Mouse (Mus musculus): ENCODE results near the gene 4931422A03Rik. TPM values are rescaled to one million over a fixed set of nuclear protein-coding genes. Genes with fewer than 3 reads are reported as not detected.

The 4931422A03Rik gene
- polyA plus RNA-seq, 1 experiment from 2014 or later: 2.0 TPM

- WGBS: 64% methylated on average over 8 of the region's 8 CpGs
- Histone ChIP-seq H3K4me1 (peaks cover 6% of the 10 kb centered on the region), H3K4me2 (replicated peaks) (no peak overlapping the region), H3K9me3 (replicated peaks) (no peaks in the 10 kb centered on the region), H3K9ac (no peak overlapping the region), H3K27me3 (peaks cover 14% of the 10 kb centered on the region), H3K36me3 (no peaks in the 10 kb centered on the region), H3K4me3 (no peak overlapping the region), H3K27ac (no peak overlapping the region)
- ATAC-seq (ENCODE audit: low FRiP score): no peak
Measured at GRCm38 (mm10) chr2:103977216-103977615, 50.9 kb downstream of the 4931422A03Rik start.

- Histone ChIP-seq H3K9me3 (replicated peaks) (no peaks in the 10 kb centered on the region), H3K9ac (no peak overlapping the region), H3K27me3 (peaks cover 26% of the 10 kb centered on the region), H3K4me1 (peaks cover 9% of the 10 kb centered on the region), H3K27ac (no peak overlapping the region), H3K4me2 (replicated peaks) (no peak overlapping the region), H3K4me3 (no peak overlapping the region), H3K36me3 (no peaks in the 10 kb centered on the region)
- WGBS: 80% methylated on average over 7 of the region's 7 CpGs
- no peak for ATAC-seq (ENCODE audit: low FRiP score)
Measured at GRCm38 (mm10) chr2:103975904-103976303, 52.3 kb downstream of the 4931422A03Rik start.

DNA sequence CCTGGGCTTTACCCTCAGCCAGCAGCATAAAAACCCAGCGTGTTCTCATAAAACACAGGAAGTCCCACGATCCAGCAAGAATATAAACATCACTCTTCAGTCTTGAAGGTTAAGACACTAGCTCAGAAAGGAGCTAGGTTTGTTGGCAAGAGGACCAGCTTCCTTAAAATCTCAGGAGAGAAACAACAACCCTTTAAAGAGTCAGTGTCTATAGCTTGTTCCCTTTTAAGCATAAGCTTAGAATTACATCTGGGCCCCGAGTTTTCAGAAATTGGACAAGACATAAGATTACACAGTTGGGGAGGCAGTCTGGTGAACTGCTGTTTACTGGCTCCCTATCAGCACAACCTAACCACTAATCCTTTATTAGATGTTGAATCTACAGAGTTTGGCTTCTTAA lies 56.3 kb downstream of the 4931422A03Rik start:
- H3K9me3 ChIP-seq (replicated peaks): no peaks in the 10 kb centered on the region
- H3K4me3 ChIP-seq: 0 out of 2 replicates have a peak overlapping the region, but pooled peaks have one; percentile 69
- no peak overlapping the region for H3K27ac ChIP-seq
- 20% methylated on average over 3 of the region's 3 CpGs for WGBS
- peaks cover 35% of the 10 kb centered on the region for H3K27me3 ChIP-seq
- peak overlapping the region; percentile 95 for H3K4me2 ChIP-seq (replicated peaks)
- no peaks in the 10 kb centered on the region for H3K36me3 ChIP-seq
- no peak for ATAC-seq (ENCODE audit: low FRiP score)
- H3K9ac ChIP-seq: no peak overlapping the region
- peaks cover 11% of the 10 kb centered on the region for H3K4me1 ChIP-seq

DNA sequence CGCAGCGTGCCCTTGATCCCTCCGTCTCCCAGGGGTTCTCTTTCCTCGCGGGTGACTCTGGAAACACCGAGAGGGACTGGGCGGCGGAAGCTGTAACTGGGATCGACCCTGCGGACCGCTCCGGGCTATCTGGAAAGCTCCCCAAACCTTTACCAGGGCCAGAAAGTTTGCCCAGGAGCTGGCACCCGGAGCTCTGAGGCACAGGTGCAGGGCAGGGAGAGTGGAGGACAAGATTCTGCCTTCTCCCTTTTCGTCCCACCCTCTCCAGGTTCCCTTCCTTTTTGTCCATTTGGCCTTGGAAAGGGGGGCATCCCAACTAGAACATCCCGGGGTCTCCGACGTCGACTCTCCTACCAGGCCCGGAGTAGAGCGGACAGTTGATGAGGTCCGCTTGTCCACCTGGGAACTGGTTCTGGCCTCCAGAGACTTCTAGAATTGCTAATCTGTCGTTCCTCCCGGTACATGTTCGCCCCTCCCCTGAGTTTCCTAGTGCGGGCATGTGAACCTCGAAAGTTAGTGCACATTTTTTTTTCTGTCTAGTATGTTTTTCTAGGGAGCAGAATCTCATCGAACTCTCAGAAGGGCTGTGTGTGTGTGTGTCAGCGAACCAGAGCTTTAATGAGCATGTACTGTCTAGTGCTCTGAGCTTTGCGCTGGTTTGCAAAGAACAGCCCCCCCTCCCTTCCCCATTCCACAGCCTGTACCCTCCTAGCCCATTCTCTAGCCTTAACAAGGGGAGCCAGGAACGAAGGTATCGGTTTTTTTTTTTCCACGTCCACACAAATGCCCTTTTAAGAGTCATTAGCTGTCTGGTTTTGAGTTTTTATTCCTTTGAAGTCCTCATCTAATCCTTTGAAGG lies 57.1 kb downstream of the 4931422A03Rik start:
- Histone ChIP-seq H3K4me3 (peak overlapping the region; percentile 69), H3K4me1 (peaks cover 11% of the 10 kb centered on the region), H3K9ac (peak overlapping the region; percentile 87), H3K9me3 (replicated peaks) (no peaks in the 10 kb centered on the region), H3K4me2 (replicated peaks) (peak overlapping the region; percentile 95), H3K27me3 (peaks cover 35% of the 10 kb centered on the region), H3K36me3 (no peaks in the 10 kb centered on the region), H3K27ac (peak overlapping the region; percentile 92; the same call in 1 of the 2 replicates)
- ATAC-seq (ENCODE audit: low FRiP score): peak; percentile 51
- WGBS: 3% methylated on average over 32 of the region's 32 CpGs

DNA sequence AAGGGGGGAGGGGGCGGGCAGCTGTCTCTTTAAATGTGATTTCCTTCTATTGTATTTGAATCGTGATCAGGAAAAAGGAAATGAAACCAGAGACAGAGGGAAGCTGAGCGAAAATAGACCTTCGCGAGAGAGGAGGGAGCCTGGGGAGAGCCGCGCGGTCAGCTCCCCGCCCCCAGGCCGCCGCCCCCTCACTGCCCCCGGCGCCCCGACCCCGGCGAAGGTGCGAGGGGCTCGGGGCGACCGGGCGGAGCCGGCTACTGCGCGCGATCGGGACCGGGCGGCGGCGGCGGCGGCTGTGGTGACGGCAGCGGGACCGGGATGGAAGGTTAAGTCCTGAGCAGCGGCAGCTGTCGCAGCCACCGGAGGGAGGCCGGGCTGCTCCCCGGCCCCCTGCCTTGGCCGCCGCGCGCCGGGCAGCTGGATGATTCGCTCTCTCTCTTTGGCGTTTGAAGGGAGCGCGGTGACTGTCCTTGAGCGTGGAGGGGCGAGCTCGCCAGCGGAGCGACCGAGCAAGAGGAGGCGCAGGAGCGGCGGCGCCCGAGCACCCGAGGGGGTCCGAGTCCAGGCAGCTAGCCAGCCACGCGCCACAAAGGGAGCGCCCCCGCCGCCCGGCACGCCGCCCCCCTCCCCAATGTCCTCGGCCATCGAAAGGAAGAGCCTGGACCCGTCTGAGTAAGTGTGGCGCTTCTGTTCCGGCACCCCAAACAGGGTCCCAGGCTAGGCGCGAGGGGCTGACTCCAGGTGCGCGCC lies 57.9 kb downstream of the 4931422A03Rik start:
- Histone ChIP-seq H3K27me3 (peaks cover 32% of the 10 kb centered on the region), H3K27ac (peak overlapping the region; percentile 92), H3K36me3 (no peaks in the 10 kb centered on the region), H3K4me2 (replicated peaks) (peak overlapping the region; percentile 95), H3K4me1 (peaks cover 11% of the 10 kb centered on the region), H3K4me3 (peak overlapping the region; percentile 69), H3K9me3 (replicated peaks) (no peaks in the 10 kb centered on the region), H3K9ac (peak overlapping the region; percentile 87)
- 0% methylated on average over 77 of the region's 79 CpGs for WGBS
- ATAC-seq (ENCODE audit: low FRiP score): peak; percentile 75

- Histone ChIP-seq H3K9ac (peak overlapping the region; percentile 87), H3K9me3 (replicated peaks) (no peaks in the 10 kb centered on the region), H3K4me2 (replicated peaks) (peak overlapping the region; percentile 95), H3K4me3 (peak overlapping the region; percentile 69), H3K27ac (peak overlapping the region; percentile 92), H3K36me3 (no peaks in the 10 kb centered on the region), H3K4me1 (peaks cover 11% of the 10 kb centered on the region), H3K27me3 (peaks cover 32% of the 10 kb centered on the region)
- ATAC-seq (ENCODE audit: low FRiP score): peak; percentile 78
- WGBS: under 1% methylated on average over 40 of the region's 40 CpGs
Measured at GRCm38 (mm10) chr2:103969437-103970040, 58.6 kb downstream of the 4931422A03Rik start.

DNA sequence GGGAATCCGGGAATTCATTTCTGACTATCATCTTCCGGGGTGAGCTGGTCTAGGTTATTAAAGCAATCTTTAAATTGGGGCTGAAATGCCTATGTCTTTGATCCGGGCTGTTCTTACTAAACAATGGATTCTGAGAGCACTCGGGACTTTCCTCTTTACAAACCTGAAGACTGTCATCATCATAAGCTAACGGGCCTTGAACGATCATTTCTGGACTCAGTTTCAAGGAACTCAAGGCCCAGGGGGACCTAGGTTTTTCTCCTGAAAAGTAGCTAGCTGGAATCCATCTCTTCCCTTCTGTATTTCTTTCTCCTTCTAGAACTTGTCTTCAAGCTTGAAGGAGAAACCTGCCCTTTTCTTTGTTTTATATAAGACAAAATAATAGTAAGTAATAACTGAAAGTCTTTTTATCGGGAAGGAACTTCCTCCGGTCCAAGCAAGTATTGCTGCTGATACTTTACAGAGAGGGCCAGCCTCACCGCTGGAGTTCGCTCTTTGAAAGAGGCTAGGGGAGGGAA lies 59.2 kb downstream of the 4931422A03Rik start:
- H3K36me3 ChIP-seq: no peaks in the 10 kb centered on the region
- 22% methylated on average over 10 of the region's 10 CpGs for WGBS
- ATAC-seq (ENCODE audit: low FRiP score): no peak
- no peaks in the 10 kb centered on the region for H3K9me3 ChIP-seq (replicated peaks)
- peak overlapping the region; percentile 95 for H3K4me2 ChIP-seq (replicated peaks)
- H3K4me1 ChIP-seq: peaks cover 11% of the 10 kb centered on the region
- no peak overlapping the region for H3K27ac ChIP-seq
- peak overlapping the region; percentile 69 for H3K4me3 ChIP-seq
- peak overlapping the region; percentile 87; the same call in 1 of the 2 replicates for H3K9ac ChIP-seq
- peaks cover 35% of the 10 kb centered on the region for H3K27me3 ChIP-seq

DNA sequence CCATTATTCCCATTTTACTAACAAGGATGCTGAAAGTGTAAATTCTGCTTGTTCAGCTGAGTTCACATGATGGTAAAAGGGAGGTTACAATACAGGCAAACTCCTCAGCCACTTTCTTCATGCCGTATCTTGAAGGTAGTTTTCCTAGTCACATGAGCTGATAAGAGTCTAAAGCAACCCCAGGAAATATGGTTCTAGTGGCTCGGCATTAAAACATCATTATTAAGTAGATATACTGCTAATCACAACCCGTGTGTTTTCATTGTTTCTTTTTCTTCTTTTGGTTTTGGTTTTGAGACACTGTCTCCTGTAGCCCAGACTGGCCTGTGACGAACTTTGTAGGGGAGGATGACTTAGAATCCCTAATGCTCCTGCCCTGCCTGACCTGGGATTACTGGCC lies 60.0 kb downstream of the 4931422A03Rik start:
- Histone ChIP-seq H3K4me2 (replicated peaks) (no peak overlapping the region), H3K27me3 (peaks cover 33% of the 10 kb centered on the region), H3K9ac (no peak overlapping the region), H3K9me3 (replicated peaks) (no peaks in the 10 kb centered on the region), H3K4me3 (no peak overlapping the region), H3K4me1 (peaks cover 11% of the 10 kb centered on the region), H3K36me3 (no peaks in the 10 kb centered on the region), H3K27ac (no peak overlapping the region)
- ATAC-seq (ENCODE audit: low FRiP score): no peak
- 79% methylated on average over 4 of the region's 4 CpGs for WGBS

DNA sequence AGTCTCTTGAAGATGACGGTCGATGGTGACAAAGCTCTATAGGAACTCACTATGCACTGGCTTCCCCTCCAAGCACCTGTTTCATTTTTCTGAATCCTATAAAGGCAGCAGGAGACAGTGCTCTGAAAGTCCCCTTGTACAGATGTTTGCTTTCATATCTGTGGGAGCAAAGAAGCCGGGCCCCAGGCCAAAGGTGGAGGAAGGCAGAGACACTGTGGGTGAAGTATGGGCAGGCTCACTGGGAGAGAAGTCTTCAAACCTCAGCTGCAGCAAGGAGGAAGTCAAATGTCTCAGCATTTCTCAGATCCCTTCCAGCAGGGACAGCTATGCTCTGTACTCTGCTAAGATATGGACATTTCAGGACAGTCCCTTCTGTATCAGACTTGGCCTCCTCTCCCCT lies 62.8 kb downstream of the 4931422A03Rik start:
- Histone ChIP-seq H3K27ac (no peak overlapping the region), H3K4me2 (replicated peaks) (no peak overlapping the region), H3K4me3 (no peak overlapping the region), H3K36me3 (no peaks in the 10 kb centered on the region), H3K4me1 (peaks cover 5% of the 10 kb centered on the region; the same call in 1 of the 2 replicates), H3K27me3 (peaks cover 6% of the 10 kb centered on the region), H3K9ac (no peak overlapping the region), H3K9me3 (replicated peaks) (no peaks in the 10 kb centered on the region)
- no peak for ATAC-seq (ENCODE audit: low FRiP score)
- 93% methylated on average over 3 of the region's 3 CpGs for WGBS

GRCm38 (mm10) chr2:103962349-103962748 lies 65.8 kb downstream of the 4931422A03Rik start:
- Histone ChIP-seq H3K27ac (no peak overlapping the region), H3K9ac (no peak overlapping the region), H3K4me3 (no peak overlapping the region), H3K4me1 (no peaks in the 10 kb centered on the region), H3K9me3 (replicated peaks) (no peaks in the 10 kb centered on the region), H3K4me2 (replicated peaks) (no peak overlapping the region), H3K36me3 (no peaks in the 10 kb centered on the region), H3K27me3 (0 out of 2 replicates have a peak, but pooled peaks cover 2% of the 10 kb centered on the region)
- no peak for ATAC-seq (ENCODE audit: low FRiP score)
- WGBS: 77% methylated on average over 4 of the region's 4 CpGs

GRCm38 (mm10) chr2:103959574-103959973 lies 68.6 kb downstream of the 4931422A03Rik start:
- no peak overlapping the region for H3K4me2 ChIP-seq (replicated peaks)
- no peak for ATAC-seq (ENCODE audit: low FRiP score)
- H3K36me3 ChIP-seq: no peaks in the 10 kb centered on the region
- WGBS: 90% methylated on average over 6 of the region's 6 CpGs
- H3K9ac ChIP-seq: no peak overlapping the region
- H3K4me1 ChIP-seq: no peaks in the 10 kb centered on the region
- H3K4me3 ChIP-seq: no peak overlapping the region
- 0 out of 2 replicates have a peak, but pooled peaks cover 2% of the 10 kb centered on the region for H3K27me3 ChIP-seq
- H3K9me3 ChIP-seq (replicated peaks): no peaks in the 10 kb centered on the region
- no peak overlapping the region for H3K27ac ChIP-seq

DNA sequence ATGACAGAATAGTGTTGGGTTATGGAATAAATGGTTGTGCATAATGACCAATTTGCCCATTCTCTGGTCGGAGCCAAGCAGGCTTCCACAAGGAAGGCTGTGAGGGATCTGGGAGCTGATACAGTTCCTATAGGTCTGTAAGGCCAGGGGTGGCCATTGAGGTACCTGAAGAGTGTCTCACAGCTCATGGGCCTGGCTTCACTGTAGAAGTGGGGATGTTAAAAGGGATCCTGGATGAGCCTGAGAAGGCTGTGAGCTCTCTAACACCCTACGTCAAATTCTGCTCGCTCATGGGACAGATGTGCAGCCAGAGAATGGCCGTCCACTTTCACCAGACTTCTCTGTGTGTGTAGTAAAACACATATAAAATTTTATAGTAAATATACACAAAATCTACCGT lies 69.1 kb downstream of the 4931422A03Rik start:
- H3K27ac ChIP-seq: no peak overlapping the region
- H3K4me3 ChIP-seq: no peak overlapping the region
- no peak overlapping the region for H3K4me2 ChIP-seq (replicated peaks)
- H3K9ac ChIP-seq: no peak overlapping the region
- H3K36me3 ChIP-seq: no peaks in the 10 kb centered on the region
- no peaks in the 10 kb centered on the region for H3K4me1 ChIP-seq
- H3K27me3 ChIP-seq: no peaks in the 10 kb centered on the region
- WGBS: 89% methylated on average over 5 of the region's 5 CpGs
- no peak for ATAC-seq (ENCODE audit: low FRiP score)
- no peaks in the 10 kb centered on the region for H3K9me3 ChIP-seq (replicated peaks)

All from hindbrain, embryonic 12.5 days (tissue).